Mouse (Mus musculus) erythroid progenitor cell, adult 5-6 weeks (primary cell): Measurements from ENCODE around the gene Olfr1511. TPM values are rescaled to one million over a fixed set of nuclear protein-coding genes. Genes with fewer than 3 reads are reported as not detected.
"Not testable (repeated sequence)": the region's sequence is repeated elsewhere in the genome, so short reads cannot be mapped to it uniquely, and the experiment has no call there.

ENCODE experiments used
- ATAC-seq: replicated peaks from 2 replicates; pipeline ENCODE4 v1.8.0; 2016; ENCODE audit warnings: moderate number of reproducible peaks, mild to moderate bottlenecking, moderate TSS enrichment, inconsistent platforms; ENCODE audit not compliant: poor library complexity, low FRiP score, severe bottlenecking
- total RNA-seq, 2 experiments: library from RNA; stranded (forward) in 1 of 2; stranded (reverse) in 1 of 2; fragments of 150-400 nt in 1 of 2; fragments of 186-747, 209-891 nt in 1 of 2; gene quantifications; 2 replicates each; pipeline versions ENCODE4 v1.2.3 to v1.2.4; 2015 to 2017; ENCODE audit warnings: low replicate concordance in 2 of 2

Gene Olfr1511
- total RNA-seq (2015; ENCODE audit: low replicate concordance), result not detected in 2 replicates
- not detected in 2 replicates for total RNA-seq (2017; ENCODE audit: low replicate concordance)

GRCm38 (mm10) chr14:52397279-52397678 lies at the start of gene Olfr1511:
Gene Olfr1511 (minus strand): TSS chr14:52397379.
- ATAC-seq, result no peak

GRCm38 (mm10) chr14:52442690-52443089 lies 45.5 kb upstream of the Olfr1511 start, which contains the start of gene Olfr1509:
Gene Olfr1509 (plus strand): TSS chr14:52442990.
- ATAC-seq, result no peak

- no peak for ATAC-seq
These were observed 30.5 kb upstream of the Olfr1511 start for GRCm38 (mm10) chr14:52427686-52428085.

GRCm38 (mm10) chr14:52414273-52414672 lies 17.1 kb upstream of the Olfr1511 start, which contains the start of gene Olfr1510:
Gene Olfr1510 (minus strand): TSS chr14:52414373.
- ATAC-seq, result no peak

GRCm38 (mm10) chr14:52410142-52410919 lies 13.2 kb upstream of the Olfr1511 start:
- not testable (repeated sequence) for ATAC-seq

GRCm38 (mm10) chr14:52390084-52390848 lies 6.9 kb downstream of the Olfr1511 start:
- ATAC-seq, result not testable (repeated sequence)

- ATAC-seq, result no peak
These were observed 18.1 kb downstream of the Olfr1511 start, which contains the start of gene Olfr1512 for GRCm38 (mm10) chr14:52379068-52379467. Gene Olfr1512 (minus strand): TSS chr14:52379168.

- ATAC-seq, result no peak
These were observed 28.4 kb downstream of the Olfr1511 start for GRCm38 (mm10) chr14:52368741-52369140.

GRCm38 (mm10) chr14:52356308-52356707 lies 40.9 kb downstream of the Olfr1511 start, which contains the start of gene Olfr1513:
Gene Olfr1513 (minus strand): TSS chr14:52356408.
- ATAC-seq, result no peak

Other genes starting within 250 kb of the Olfr1511 start
- 84.0 and 91.8 TPM in 2 replicates for gene Supt16, start 200.0 kb downstream of the Olfr1511 start, total RNA-seq (2015; ENCODE audit: low replicate concordance)
- gene Supt16, start 200.0 kb downstream of the Olfr1511 start, total RNA-seq (2017; ENCODE audit: low replicate concordance), result 174 and 231 TPM in 2 replicates
- 53.0 and 95.2 TPM in 2 replicates for gene Chd8, start 139.6 kb downstream of the Olfr1511 start, total RNA-seq (2015; ENCODE audit: low replicate concordance)
- 69.4 and 84.6 TPM in 2 replicates for gene Chd8, start 139.6 kb downstream of the Olfr1511 start, total RNA-seq (2017; ENCODE audit: low replicate concordance)
- 14.7 and 27.0 TPM in 2 replicates for gene Tox4, start 118.2 kb downstream of the Olfr1511 start, total RNA-seq (2015; ENCODE audit: low replicate concordance)
- gene Tox4, start 118.2 kb downstream of the Olfr1511 start, total RNA-seq (2017; ENCODE audit: low replicate concordance), result 20.1 and 20.3 TPM in 2 replicates
- gene Rab2b, start 117.8 kb downstream of the Olfr1511 start, total RNA-seq (2015; ENCODE audit: low replicate concordance), result 5.4 and 6.3 TPM in 2 replicates
- 2.7 and 9.2 TPM in 2 replicates for gene Rab2b, start 117.8 kb downstream of the Olfr1511 start, total RNA-seq (2017; ENCODE audit: low replicate concordance)
- gene Mettl3, start 92.3 kb downstream of the Olfr1511 start, total RNA-seq (2015; ENCODE audit: low replicate concordance), result 12.2 and 24.9 TPM in 2 replicates
- gene Mettl3, start 92.3 kb downstream of the Olfr1511 start, total RNA-seq (2017; ENCODE audit: low replicate concordance), result 22.7 and 38.7 TPM in 2 replicates
- 1.1 TPM in 1 of 2 replicates, not detected in the other for gene Sall2, start 68.6 kb downstream of the Olfr1511 start, total RNA-seq (2015; ENCODE audit: low replicate concordance)
- gene Sall2, start 68.6 kb downstream of the Olfr1511 start, total RNA-seq (2017; ENCODE audit: low replicate concordance), result 0.13 and 0.30 TPM in 2 replicates
- not detected in 2 replicates for gene Olfr1513, start 41.0 kb downstream of the Olfr1511 start, total RNA-seq (2015; ENCODE audit: low replicate concordance)
- gene Olfr1513, start 41.0 kb downstream of the Olfr1511 start, total RNA-seq (2017; ENCODE audit: low replicate concordance), result not detected in 2 replicates
- not detected in 2 replicates for gene Olfr1512, start 18.2 kb downstream of the Olfr1511 start, total RNA-seq (2015; ENCODE audit: low replicate concordance)
- not detected in 2 replicates for gene Olfr1512, start 18.2 kb downstream of the Olfr1511 start, total RNA-seq (2017; ENCODE audit: low replicate concordance)
- gene Olfr1510, start 17.0 kb upstream of the Olfr1511 start, total RNA-seq (2015; ENCODE audit: low replicate concordance), result not detected in 2 replicates
- gene Olfr1510, start 17.0 kb upstream of the Olfr1511 start, total RNA-seq (2017; ENCODE audit: low replicate concordance), result not detected in 2 replicates
- not detected in 2 replicates for gene Olfr1509, start 45.6 kb upstream of the Olfr1511 start, total RNA-seq (2015; ENCODE audit: low replicate concordance)
- not detected in 2 replicates for gene Olfr1509, start 45.6 kb upstream of the Olfr1511 start, total RNA-seq (2017; ENCODE audit: low replicate concordance)
- not detected in 2 replicates for gene Olfr1508, start 70.1 kb upstream of the Olfr1511 start, total RNA-seq (2015; ENCODE audit: low replicate concordance)
- gene Olfr1508, start 70.1 kb upstream of the Olfr1511 start, total RNA-seq (2017; ENCODE audit: low replicate concordance), result not detected in 2 replicates
- gene Olfr1507, start 98.4 kb upstream of the Olfr1511 start, total RNA-seq (2015; ENCODE audit: low replicate concordance), result not detected in 2 replicates
- not detected in 2 replicates for gene Olfr1507, start 98.4 kb upstream of the Olfr1511 start, total RNA-seq (2017; ENCODE audit: low replicate concordance)